Mouse (Mus musculus) myocyte (in vitro differentiated cells): ENCODE data around the gene Gm15319.
"Not testable (repeated sequence)": the region's sequence is repeated elsewhere in the genome, so short reads cannot be mapped to it uniquely, and the experiment has no call there.

Experiments used
- CEBPB ChIP-seq: IDR thresholded peaks from 2 replicates; pipeline ENCODE4 v1.6.1; 2011; ENCODE audit warnings: mild to moderate bottlenecking, moderate library complexity; ENCODE audit not compliant: poor library complexity, insufficient read depth, severe bottlenecking
- E2F4 ChIP-seq: IDR thresholded peaks from one replicate; pipeline ENCODE4 v1.6.1; 2011; ENCODE audit warnings: mild to moderate bottlenecking, control low read depth, moderate library complexity; ENCODE audit not compliant: insufficient read depth
- MAX ChIP-seq: IDR thresholded peaks from one replicate; pipeline ENCODE4 v1.6.1; 2011; ENCODE audit warnings: low read depth, mild to moderate bottlenecking, control low read depth
- MYOG ChIP-seq, 3 experiments: IDR thresholded peaks; one replicate each; pipeline ENCODE4 v1.6.1; 2011; ENCODE audit warnings: control low read depth in 2 of 3, low read depth in 2 of 3, mild to moderate bottlenecking in 2 of 3; ENCODE audit not compliant: insufficient read length in 2 of 3, control insufficient read depth in 1 of 3, insufficient read depth in 1 of 3
- POLR2A ChIP-seq: IDR thresholded peaks from one replicate; pipeline ENCODE4 v1.6.1; 2011; ENCODE audit warnings: low read depth, mild to moderate bottlenecking, control low read depth, moderate library complexity; ENCODE audit not compliant: insufficient read length
- POLR2AphosphoS2 ChIP-seq: IDR thresholded peaks from one replicate; pipeline ENCODE4 v1.6.1; 2011; ENCODE audit warnings: low read depth, control low read depth; ENCODE audit not compliant: insufficient read length
- REST ChIP-seq: IDR thresholded peaks from one replicate; pipeline ENCODE4 v1.6.1; 2011; ENCODE audit warnings: mild to moderate bottlenecking, control low read depth, moderate library complexity; ENCODE audit not compliant: insufficient read depth, insufficient read length
- SRF ChIP-seq: IDR thresholded peaks from one replicate; pipeline ENCODE4 v1.6.1; 2011; ENCODE audit warnings: low read depth; ENCODE audit not compliant: control insufficient read depth, insufficient read length
- TCF12 ChIP-seq: IDR thresholded peaks from one replicate; pipeline ENCODE4 v1.6.1; 2011; ENCODE audit warnings: mild to moderate bottlenecking, control low read depth; ENCODE audit not compliant: poor library complexity, insufficient read depth, severe bottlenecking
- TCF3 ChIP-seq: IDR thresholded peaks from one replicate; pipeline ENCODE4 v1.6.1; 2011; ENCODE audit warnings: low read depth, control low read depth; ENCODE audit not compliant: insufficient read length
- USF1 ChIP-seq: IDR thresholded peaks from one replicate; pipeline ENCODE4 v1.6.1; 2011; ENCODE audit warnings: low read depth, mild to moderate bottlenecking, control low read depth, moderate library complexity

- TF ChIP-seq POLR2A; POLR2AphosphoS2; TCF12; REST; MAX; MYOG (IDR thresholded peaks at IDR 0.05; ENCODE audit: control insufficient read depth in 1 of 3, insufficient read depth in 1 of 3, insufficient read length in 2 of 3, low read depth in 2 of 3); CEBPB; USF1; E2F4; SRF; TCF3: not testable (repeated sequence)
Measured at GRCm38 (mm10) chr8:20382146-20382545, 19.1 kb upstream of the Gm15319 start.
